Mouse (Mus musculus) CH12.LX (cell line): ENCODE results near the gene Ppp1r9b. TPM values are rescaled to one million over a fixed set of nuclear protein-coding genes. Genes with fewer than 3 reads are reported as not detected.

Experiments used
- DNase-seq: peaks from one replicate; pipeline ENCODE4 v3.0.0-alpha.2; 2013; ENCODE audit errors: extremely low read depth
- H3K27ac ChIP-seq: 2 replicates; pipeline ENCODE4 v1.5.1; 2012; ENCODE audit warnings: low read depth, mild to moderate bottlenecking, control low read depth, moderate library complexity; ENCODE audit not compliant: insufficient read depth
- H3K27me3 ChIP-seq: replicated peaks from 2 replicates; pipeline ENCODE3; 2012; ENCODE audit warnings: inconsistent platforms
- H3K36me3 ChIP-seq, 2 experiments: replicated peaks in 1 of 2; 2 replicates each; pipeline versions ENCODE3 to v1.6.1; 2012; ENCODE audit warnings: inconsistent platforms in 1 of 2, low read length in 1 of 2, mild to moderate bottlenecking in 1 of 2, mixed read lengths in 1 of 2, moderate library complexity in 1 of 2; ENCODE audit not compliant: control insufficient read depth in 1 of 2, insufficient read depth in 1 of 2
- H3K4me1 ChIP-seq, 2 experiments: 2 replicates each; pipeline ENCODE4 v1.6.1; 2012; ENCODE audit warnings: inconsistent platforms in 1 of 2, moderate library complexity in 1 of 2; ENCODE audit not compliant: insufficient read depth in 2 of 2, control insufficient read depth in 1 of 2
- H3K4me2 ChIP-seq: 2 replicates; pipeline ENCODE4 v1.6.1; 2012; ENCODE audit warnings: low read depth, mild to moderate bottlenecking, control low read depth; ENCODE audit not compliant: poor library complexity, insufficient read depth, severe bottlenecking
- H3K4me3 ChIP-seq, 3 experiments: fragments of 150-350 bp in 1 of 3; sonication (generic) in 1 of 3; replicated peaks in 1 of 3; 2 replicates each; pipeline versions ENCODE3 to v1.5.1; 2011 to 2012; ENCODE audit warnings: low read depth in 2 of 3, low read length in 2 of 3, mild to moderate bottlenecking in 2 of 3, moderate library complexity in 2 of 3, control low read depth in 1 of 3, improper control_type of control experiment in 1 of 3, inconsistent platforms in 1 of 3, mixed read lengths in 1 of 3; ENCODE audit not compliant: poor library complexity in 1 of 3
- H3K79me2 ChIP-seq: replicated peaks from 2 replicates; pipeline ENCODE4 v1.6.1; 2012; ENCODE audit warnings: mild to moderate bottlenecking, moderate library complexity; ENCODE audit not compliant: control insufficient read depth, poor library complexity, insufficient read depth, severe bottlenecking; ENCODE audit errors: extremely low read depth
- H3K9ac ChIP-seq: 2 replicates; pipeline ENCODE4 v1.6.1; 2012; ENCODE audit warnings: low read depth, mild to moderate bottlenecking, control low read depth, moderate library complexity; ENCODE audit not compliant: insufficient read depth
- H3K9me3 ChIP-seq: replicated peaks from 2 replicates; pipeline ENCODE3; 2012; ENCODE audit warnings: low read length, inconsistent platforms, mixed read lengths
- CTCF ChIP-seq, 2 experiments: IDR thresholded peaks in 1 of 2; conservative IDR thresholded peaks in 1 of 2; 2 replicates each; pipeline ENCODE4 v1.5.1; 2011 to 2012; ENCODE audit warnings: low read depth in 2 of 2, low read length in 2 of 2, improper control_type of control experiment in 1 of 2, inconsistent platforms in 1 of 2, mild to moderate bottlenecking in 1 of 2, moderate library complexity in 1 of 2
- ELF1 ChIP-seq: IDR thresholded peaks from 2 replicates; pipeline ENCODE4 v1.6.1; 2014; ENCODE audit warnings: low read depth, mild to moderate bottlenecking, inconsistent platforms, low read length, improper control_type of control experiment
- ETS1 ChIP-seq: conservative IDR thresholded peaks from 2 replicates; pipeline ENCODE4 v1.6.1; 2012; ENCODE audit warnings: low read depth, mild to moderate bottlenecking, inconsistent platforms, low read length, improper control_type of control experiment, moderate library complexity
- JUND ChIP-seq: conservative IDR thresholded peaks from 2 replicates; pipeline ENCODE4 v1.6.1; 2011; ENCODE audit warnings: low read depth, low read length, improper control_type of control experiment
- MAFK ChIP-seq: IDR thresholded peaks from 2 replicates; pipeline ENCODE4 v1.6.1; 2011; ENCODE audit warnings: low read length, improper control_type of control experiment; ENCODE audit not compliant: insufficient replicate concordance
- MAZ ChIP-seq: IDR thresholded peaks from 2 replicates; pipeline ENCODE4 v1.6.1; 2012; ENCODE audit warnings: low read depth, mild to moderate bottlenecking, inconsistent platforms, low read length, improper control_type of control experiment, moderate library complexity
- MYC ChIP-seq: IDR thresholded peaks from 2 replicates; pipeline ENCODE4 v1.6.1; 2011; ENCODE audit warnings: low read depth, mild to moderate bottlenecking, improper control_type of control experiment, low read length
- PAX5 ChIP-seq: IDR thresholded peaks from 2 replicates; pipeline ENCODE4 v1.6.1; 2012; ENCODE audit warnings: low read length, inconsistent platforms, mixed read lengths
- POLR2AphosphoS2 ChIP-seq: IDR thresholded peaks from 2 replicates; pipeline ENCODE4 v1.6.1; 2011; ENCODE audit warnings: low read depth, low read length, improper control_type of control experiment
- RAD21 ChIP-seq: IDR thresholded peaks from 2 replicates; pipeline ENCODE4 v1.6.1; 2011; ENCODE audit warnings: low read depth, mild to moderate bottlenecking, low read length, improper control_type of control experiment, moderate library complexity
- SIN3A ChIP-seq: IDR thresholded peaks from 2 replicates; pipeline ENCODE4 v1.6.1; 2012; ENCODE audit warnings: low read length, improper control_type of control experiment, inconsistent platforms
- SMC3 ChIP-seq: IDR thresholded peaks from 2 replicates; pipeline ENCODE4 v1.6.1; 2011; ENCODE audit warnings: low read depth, low read length, improper control_type of control experiment
- TBP ChIP-seq: conservative IDR thresholded peaks from 2 replicates; pipeline ENCODE4 v1.6.1; 2011; ENCODE audit warnings: low read depth, low read length, improper control_type of control experiment
- ZC3H11A ChIP-seq: IDR thresholded peaks from 2 replicates; pipeline ENCODE4 v1.6.1; 2012; ENCODE audit warnings: low read depth, mild to moderate bottlenecking, inconsistent platforms, low read length, improper control_type of control experiment
- ZMIZ1 ChIP-seq: IDR thresholded peaks from 2 replicates; pipeline ENCODE4 v1.6.1; 2012; ENCODE audit warnings: low read depth, mild to moderate bottlenecking, inconsistent platforms, low read length, improper control_type of control experiment
- dilution Hi-C: fragments of 300-500 bp; cut with MboI; formaldehyde crosslinking; loops from 2 replicates; pipeline ENCODE4 v1.14.3; 2020; ENCODE audit warnings: low sequenced_read_pairs; ENCODE audit not compliant: extremely low pct_unique_long_range_greater_than_20kb, extremely low pct_ligation_motif_present
- in situ Hi-C: fragments of 300-500 bp; cut with MboI; formaldehyde crosslinking; loops from 3 replicates; pipeline ENCODE4 v1.14.3; 2019; ENCODE audit warnings: low sequenced_read_pairs, low pct_ligation_motif_present, low pct_unique_long_range_greater_than_20kb, mixed read lengths
- polyA plus RNA-seq: library from polyadenylated mRNA; unstranded; fragments of >175 nt; gene quantifications from 2 replicates; pipeline ENCODE4 v1.2.1, GENCODE M21; 2012; ENCODE audit warnings: low read depth; ENCODE audit not compliant: insufficient read length
- total RNA-seq, 2 experiments: library from RNA; depleted of rRNA; stranded (reverse); fragments of 300-350 nt in 1 of 2; fragments of >200 nt in 1 of 2; gene quantifications; 2 replicates each; pipeline ENCODE4 v1.2.3; 2012 to 2014

Ppp1r9b gene
- total and polyA plus RNA-seq, 3 experiments: 7.8 to 21.8 (median 21.2) TPM

- no peaks in the 10 kb centered on the region for H3K36me3 ChIP-seq
- H3K27ac ChIP-seq: no peak overlapping the region
- dilution Hi-C loops (no loop called here), in situ Hi-C loops (no loop called here)
- no peaks in the 10 kb centered on the region for H3K79me2 ChIP-seq
- H3K4me3 ChIP-seq: peak overlapping the region in 1 of 3 experiments; percentile 1
- TF ChIP-seq MAZ (no peak), MYC (no peak), SMC3 (peak; percentile 61), MAFK (no peak), ETS1 (no peak), TBP (no peak), JUND (no peak), RAD21 (peak; percentile 23), CTCF (conservative IDR thresholded peaks at IDR 0.05 in 1 of 2, IDR thresholded peaks at IDR 0.05 in 1 of 2; ENCODE audit: low read depth in 2 of 2, low read length in 2 of 2) (peak; percentile 54 to 78; a peak in 3 of 4 replicates), ZMIZ1 (no peak), ELF1 (no peak)
- H3K9ac ChIP-seq: no peak overlapping the region
- H3K4me1 ChIP-seq: peaks cover 17 to 18% of the 10 kb centered on the region in 2 experiments
- peak; percentile 77 for DNase-seq
- no peaks in the 10 kb centered on the region for H3K9me3 ChIP-seq
- H3K27me3 ChIP-seq: peaks cover 100% of the 10 kb centered on the region
- H3K4me2 ChIP-seq: no peak overlapping the region
Observed at GRCm38 (mm10) chr11:94942282-94943023, 48.4 kb upstream of the Ppp1r9b start.

- H3K9ac ChIP-seq: no peak overlapping the region
- peaks cover 99% of the 10 kb centered on the region for H3K27me3 ChIP-seq
- H3K36me3 ChIP-seq: no peaks in the 10 kb centered on the region
- no peaks in the 10 kb centered on the region for H3K9me3 ChIP-seq
- H3K4me3 ChIP-seq: no peak overlapping the region
- TF ChIP-seq SIN3A: no peak
- no peak for TF ChIP-seq ZC3H11A
- no peak for TF ChIP-seq PAX5
- TF ChIP-seq MAZ: no peak
- no peak for TF ChIP-seq ELF1
- no peak for TF ChIP-seq POLR2AphosphoS2
- TF ChIP-seq JUND: no peak
- TF ChIP-seq TBP: no peak
- no peak for DNase-seq
- no peaks in the 10 kb centered on the region for H3K79me2 ChIP-seq
- dilution Hi-C loops (no loop called here), in situ Hi-C loops (no loop called here)
- H3K27ac ChIP-seq: no peak overlapping the region
- no peak overlapping the region for H3K4me2 ChIP-seq
- H3K4me1 ChIP-seq: peaks cover 11 to 14% of the 10 kb centered on the region in 2 experiments
Observed at GRCm38 (mm10) chr11:94943054-94943453, 47.8 kb upstream of the Ppp1r9b start.
